In the genomic region with DNA sequence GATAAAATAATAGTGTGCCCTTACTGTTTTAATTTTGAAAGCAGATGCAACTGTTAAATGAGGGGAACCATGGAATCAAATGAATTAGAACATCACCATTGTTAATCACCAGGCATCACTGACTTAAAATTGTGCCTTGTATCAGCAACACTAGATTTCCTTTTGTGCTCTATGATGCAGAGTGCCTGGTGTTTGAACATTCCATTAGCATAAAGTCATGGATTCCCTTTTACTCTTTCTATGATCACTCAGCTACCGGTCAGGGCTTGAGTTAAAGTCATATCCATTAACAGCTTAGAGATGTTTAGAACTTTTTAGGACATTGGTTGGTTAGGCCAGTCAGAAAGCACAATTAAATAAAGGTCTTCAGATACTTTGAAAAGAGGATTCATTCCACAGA, we compare ENCODE assay signal across 15 mouse cellular contexts.
"Had no signal": no experiment of that assay in that cellular context is flagged by ENCODE, and none has a peak within 500 bp of the region (broad histone marks: within the 10 kb centered on the region; RNA-seq: fewer than 3 reads in every experiment).

No protein-coding gene starts in this region.

- DNase-seq: retina, postnatal 1 day; right cerebral cortex, adult 18-20 months; right cerebral cortex, postnatal 14 days; right cerebral cortex, postnatal 25 days; right cerebral cortex, postnatal 4 days; spleen, adult 18-20 months; thymus, adult 18-20 months; thymus, adult 2 months; thymus, postnatal 14 days; thymus, postnatal 25 days; thymus, postnatal 36 days; thymus, postnatal 4 days had no signal

- H3K27me3 ChIP-seq: neural tube, embryonic 13.5 days; neural tube, embryonic 15.5 days; stomach, embryonic 15.5 days had no signal
